In genomic region chr7:25787456-25788219, GRCm38 (mm10) we compare ENCODE assay signal across 8 mouse cellular contexts. TPM values are rescaled to one million over a fixed set of nuclear protein-coding genes. Genes with fewer than 3 reads are reported as not detected.
DNase-seq lines count a peak whose midpoint lies in the region; ATAC-seq and TF ChIP-seq lines count a peak whose summit lies in the region.

No protein-coding gene starts in this region.

- 7% methylated on average over 9 of the region's 9 CpGs for WGBS in heart, embryonic 14.5 days
- WGBS in liver, embryonic 13.5 days (ENCODE audit: insufficient replicate concordance): 35% methylated on average over 9 of the region's 9 CpGs
- 25% methylated on average over 9 of the region's 9 CpGs for WGBS in olfactory bulb, adult 2 months

- H3K9me3 ChIP-seq in heart, embryonic 14.5 days (ENCODE audit: control insufficient read depth, low read length): no peaks in the 10 kb centered on the region
- no peaks in the 10 kb centered on the region for H3K9me3 ChIP-seq in liver, embryonic 13.5 days (replicated peaks)

- no peak for TF ChIP-seq POLR2A in olfactory bulb, adult 2 months (IDR thresholded peaks at IDR 0.05; ENCODE audit: insufficient read depth, low read depth, low read length)

- peaks cover 24 to 32% of the 10 kb centered on the region in 2 experiments for H3K4me1 ChIP-seq in heart, embryonic 14.5 days (ENCODE audit: control insufficient read depth in 2 of 2, insufficient read depth in 2 of 2, low read length in 2 of 2)
- peaks cover 41% of the 10 kb centered on the region for H3K4me1 ChIP-seq in liver, embryonic 13.5 days (replicated peaks)
- peaks cover 12% of the 10 kb centered on the region for H3K4me1 ChIP-seq in olfactory bulb, adult 2 months (ENCODE audit: control insufficient read depth, insufficient read depth, low read length)

- H3K4me2 ChIP-seq in heart, embryonic 14.5 days (ENCODE audit: low read length): peak overlapping the region; percentile 93
- H3K4me2 ChIP-seq in liver, embryonic 13.5 days: peak overlapping the region; percentile 43; the same call in 1 of the 2 replicates

- no peaks in the 10 kb centered on the region for H3K36me3 ChIP-seq in heart, embryonic 14.5 days (ENCODE audit: control insufficient read depth, insufficient read depth, low read length)
- no peaks in the 10 kb centered on the region for H3K36me3 ChIP-seq in liver, embryonic 13.5 days

- H3K9ac ChIP-seq in heart, embryonic 14.5 days (ENCODE audit: low read length): peak overlapping the region; percentile 76
- 0 out of 2 replicates have a peak overlapping the region, but pooled peaks have one; percentile 13 for H3K9ac ChIP-seq in liver, embryonic 13.5 days

- H3K27me3 ChIP-seq in heart, embryonic 14.5 days (ENCODE audit: control insufficient read depth, insufficient read depth, low read length): no peaks in the 10 kb centered on the region
- peaks cover 16% of the 10 kb centered on the region for H3K27me3 ChIP-seq in liver, embryonic 13.5 days

- H3K27ac ChIP-seq in heart, embryonic 14.5 days (replicated peaks in 1 of 2; ENCODE audit: control insufficient read depth in 1 of 2, insufficient read depth in 1 of 2, low read depth in 2 of 2, low read length in 2 of 2): peak overlapping the region; percentile 43 to 52; a peak in 2 of 4 replicates
- H3K27ac ChIP-seq in liver, embryonic 13.5 days: no peak overlapping the region
- no peak overlapping the region for H3K27ac ChIP-seq in olfactory bulb, adult 2 months (ENCODE audit: insufficient read depth, low read depth, low read length)

- DNase-seq in adrenal gland, postnatal 25 days: peak; percentile 13
- no peak for DNase-seq in adrenal gland, adult 18-20 months (ENCODE audit: low spot score in 2 of 2)
- DNase-seq in adipocyte (ENCODE audit: low spot score): peak; percentile 56
- DNase-seq in liver, embryonic 13.5 days: no peak
- no peak for DNase-seq in urinary bladder, postnatal 25 days (ENCODE audit: low spot score)
- DNase-seq in left cerebral cortex, adult 18-20 months (ENCODE audit: low spot score in 2 of 2): no peak

- TF ChIP-seq CTCF in olfactory bulb, adult 2 months (IDR thresholded peaks at IDR 0.05; ENCODE audit: insufficient read depth, low read depth, low read length): no peak

- ATAC-seq in heart, embryonic 14.5 days (ENCODE audit: insufficient number of reproducible peaks, insufficient read depth, low FRiP score, low read depth): peak; percentile 36; the same call in 1 of the 2 replicates
- no peak for ATAC-seq in liver, embryonic 13.5 days (ENCODE audit: low read depth)

- peak overlapping the region; percentile 61 to 70 for H3K4me3 ChIP-seq in heart, embryonic 14.5 days (ENCODE audit: control insufficient read depth in 1 of 2, insufficient read depth in 1 of 2, low read depth in 1 of 2, low read length in 2 of 2)
- H3K4me3 ChIP-seq in liver, embryonic 13.5 days (replicated peaks): peak overlapping the region; percentile 45
- H3K4me3 ChIP-seq in olfactory bulb, adult 2 months (ENCODE audit: insufficient read depth, low read depth, low read length): peak overlapping the region; percentile 28

RNA-seq across cellular contexts. Expression of gene Axl, which starts 0.9 kb away (rescaled TPM):
- 27.4 and 32.1 TPM in 2 replicates for total RNA-seq in adrenal gland, postnatal 25 days (2021)
- 10 to 100 TPM; 41.9 to 66.9 TPM for total RNA-seq in adrenal gland, adult 18-20 months (2021)
- 38.9 and 42.1 TPM in 2 replicates for polyA plus RNA-seq in heart, embryonic 14.5 days (2014; fragmentation: Nextera tagmentation; extraction: Ambion mirVana)
- 13.3 and 14.5 TPM in 2 replicates for polyA plus RNA-seq in liver, embryonic 13.5 days (2015; fragmentation: Nextera tagmentation; extraction: Ambion mirVana)
- not detected in 2 replicates for polyA plus RNA-seq in olfactory bulb, adult 2 months (2012; ENCODE audit: insufficient read depth, insufficient read length, low replicate concordance, missing spikeins)
- 10 to 100 TPM; 34.6 to 34.8 TPM for total RNA-seq in left cerebral cortex, adult 18-20 months (2021)

RNA-seq across cellular contexts. Expression of gene Cyp2s1, which starts 29.1 kb away (rescaled TPM):
- total RNA-seq in adrenal gland, postnatal 25 days (2021): 2.5 and 2.9 TPM in 2 replicates
- total RNA-seq in adrenal gland, adult 18-20 months (2021): 1 to 10 TPM; 3.4 to 4.3 TPM
- 3.0 and 3.1 TPM in 2 replicates for polyA plus RNA-seq in heart, embryonic 14.5 days (2014; fragmentation: Nextera tagmentation; extraction: Ambion mirVana)
- polyA plus RNA-seq in liver, embryonic 13.5 days (2015; fragmentation: Nextera tagmentation; extraction: Ambion mirVana): 0.34 and 0.38 TPM in 2 replicates
- polyA plus RNA-seq in olfactory bulb, adult 2 months (2012; ENCODE audit: insufficient read depth, insufficient read length, low replicate concordance, missing spikeins): not detected in 2 replicates
- total RNA-seq in left cerebral cortex, adult 18-20 months (2021): 1 to 10 TPM; 3.8 TPM

RNA-seq across cellular contexts. Expression of gene Hnrnpul1, which starts 33.1 kb away (rescaled TPM):
- 116 and 128 TPM in 2 replicates for total RNA-seq in adrenal gland, postnatal 25 days (2021)
- total RNA-seq in adrenal gland, adult 18-20 months (2021): 10 to 100 TPM; 83.8 to 94.4 TPM
- 47.2 and 50.9 TPM in 2 replicates for polyA plus RNA-seq in heart, embryonic 14.5 days (2014; fragmentation: Nextera tagmentation; extraction: Ambion mirVana)
- 31.4 and 36.3 TPM in 2 replicates for polyA plus RNA-seq in liver, embryonic 13.5 days (2015; fragmentation: Nextera tagmentation; extraction: Ambion mirVana)
- polyA plus RNA-seq in olfactory bulb, adult 2 months (2012; ENCODE audit: insufficient read depth, insufficient read length, low replicate concordance, missing spikeins): 160 TPM in 1 of 2 replicates, not detected in the other
- total RNA-seq in left cerebral cortex, adult 18-20 months (2021): 100 to 1,000 TPM in 1 of 2 experiments, 10 to 100 TPM in 1; 99.0 to 102 TPM

Comparison
In these comparisons a context has a peak if more than half of its experiments do, and no peak if none do; other contexts are left out.
1. DNase-seq: peak in adrenal gland, postnatal 25 days (single experiment) and adipocyte (single experiment); none in adrenal gland, adult 18-20 months (0 of 2), liver, embryonic 13.5 days (single experiment), urinary bladder, postnatal 25 days (single experiment) and left cerebral cortex, adult 18-20 months (0 of 2).
2. H3K27ac ChIP-seq: peak in heart, embryonic 14.5 days (2 of 2); none in liver, embryonic 13.5 days (single experiment) and olfactory bulb, adult 2 months (single experiment).
3. Peak in every context shown above with its lines, with median percentiles within 50 percentile points of each other: H3K4me3 ChIP-seq.